Mouse (Mus musculus) hindbrain, embryonic 12.5 days (tissue): ENCODE measurements around the gene Rmnd5a. TPM values are rescaled to one million over a fixed set of nuclear protein-coding genes. Genes with fewer than 3 reads are reported as not detected.

Experiments used
- ATAC-seq: fragments of 200-750 bp; cut with Nextera tagmentation; 2 replicates; pipeline ENCODE4 v1.8.0; 2017; ENCODE audit warnings: moderate TSS enrichment; ENCODE audit not compliant: low FRiP score
- H3K27ac ChIP-seq: fragments of 300-500 bp; sonication (generic); 2 replicates; pipeline ENCODE4 v1.5.1; 2016; ENCODE audit warnings: mild to moderate bottlenecking
- H3K27me3 ChIP-seq: fragments of 300-500 bp; sonication (generic); 2 replicates; pipeline ENCODE4 v1.6.1; 2016; ENCODE audit warnings: mild to moderate bottlenecking
- H3K36me3 ChIP-seq: fragments of 300-500 bp; sonication (generic); 2 replicates; pipeline ENCODE4 v1.6.1; 2016; ENCODE audit warnings: mild to moderate bottlenecking
- H3K4me1 ChIP-seq: fragments of 300-500 bp; sonication (generic); 2 replicates; pipeline ENCODE4 v1.6.1; 2016
- H3K4me2 ChIP-seq: fragments of 300-500 bp; sonication (generic); replicated peaks from 2 replicates; pipeline ENCODE4 v1.6.1; 2016; ENCODE audit warnings: mild to moderate bottlenecking
- H3K4me3 ChIP-seq: fragments of 300-500 bp; sonication (generic); 2 replicates; pipeline ENCODE4 v1.5.1; 2016; ENCODE audit warnings: mild to moderate bottlenecking
- H3K9ac ChIP-seq: fragments of 300-500 bp; sonication (generic); 2 replicates; pipeline ENCODE4 v1.6.1; 2016; ENCODE audit warnings: mild to moderate bottlenecking, moderate library complexity
- H3K9me3 ChIP-seq: fragments of 300-500 bp; sonication (generic); replicated peaks from 2 replicates; pipeline ENCODE4 v1.6.1; 2016; ENCODE audit warnings: mild to moderate bottlenecking
- WGBS: fragments of 180-500 bp; shearing (Covaris S2); methylation state at CpG from one replicate; pipeline ENCODE4 v1.1.7; 2016; 5-methylcytosine and 5-hydroxymethylcytosine counted together
- polyA plus RNA-seq: library from polyadenylated mRNA; unstranded; fragments of >200 nt; fragmentation: Nextera tagmentation; extraction: Ambion mirVana; gene quantifications from 2 replicates; pipeline ENCODE4 v1.2.1, GENCODE M21; 2016

Gene Rmnd5a
- polyA plus RNA-seq, 1 experiment from 2014 or later = 18.4 TPM

GRCm38 (mm10) chr6:71439506-71440216 lies 776 bp downstream of the Rmnd5a start:
- whole genome bisulfite sequencing = under 1% methylated on average over 57 of the region's 62 CpGs
- ATAC-seq = peak; percentile 44; the same call in 1 of the 2 replicates

GRCm38 (mm10) chr6:71438070-71438469 lies 2.4 kb downstream of the Rmnd5a start:
- Histone ChIP-seq H3K27ac (no peak overlapping the region), H3K4me2 (peak overlapping the region; percentile 30), H3K4me3 (no peak overlapping the region), H3K9me3 (no peaks in the 10 kb centered on the region), H3K4me1 (peaks cover 38% of the 10 kb centered on the region), H3K36me3 (no peaks in the 10 kb centered on the region), H3K9ac (peak overlapping the region; percentile 35), H3K27me3 (no peaks in the 10 kb centered on the region)
- WGBS = 77% methylated on average over 1 of the region's 1 CpGs
- ATAC-seq = no peak

More at GRCm38 (mm10) chr6:71439506-71440216, 776 bp downstream of the Rmnd5a start:
- peak overlapping the region; percentile 72 for H3K4me2 ChIP-seq
- H3K9ac ChIP-seq = peak overlapping the region; percentile 94
- H3K4me3 ChIP-seq = peak overlapping the region; percentile 97
- H3K36me3 ChIP-seq = no peaks in the 10 kb centered on the region
- H3K27me3 ChIP-seq = no peaks in the 10 kb centered on the region
- H3K27ac ChIP-seq = peak overlapping the region; percentile 97
- no peaks in the 10 kb centered on the region for H3K9me3 ChIP-seq
- peaks cover 38% of the 10 kb centered on the region for H3K4me1 ChIP-seq

- no peaks in the 10 kb centered on the region for H3K27me3 ChIP-seq
- H3K9ac ChIP-seq = no peak overlapping the region
- H3K4me3 ChIP-seq = no peak overlapping the region
- no peak overlapping the region for H3K27ac ChIP-seq
- no peaks in the 10 kb centered on the region for H3K4me1 ChIP-seq
- H3K36me3 ChIP-seq = peaks cover 21% of the 10 kb centered on the region
- H3K4me2 ChIP-seq = no peak overlapping the region
- H3K9me3 ChIP-seq = no peaks in the 10 kb centered on the region
- no peak for ATAC-seq
- WGBS = 91% methylated on average over 4 of the region's 4 CpGs
Measured at GRCm38 (mm10) chr6:71427996-71428725, 12.3 kb downstream of the Rmnd5a start.

GRCm38 (mm10) chr6:71425681-71426080 lies 14.8 kb downstream of the Rmnd5a start:
- H3K9me3 ChIP-seq = no peaks in the 10 kb centered on the region
- no peak overlapping the region for H3K27ac ChIP-seq
- H3K9ac ChIP-seq = no peak overlapping the region
- H3K4me2 ChIP-seq = no peak overlapping the region
- 96% methylated on average over 6 of the region's 6 CpGs for WGBS
- H3K4me1 ChIP-seq = no peaks in the 10 kb centered on the region
- no peaks in the 10 kb centered on the region for H3K27me3 ChIP-seq
- H3K36me3 ChIP-seq = peaks cover 21% of the 10 kb centered on the region
- H3K4me3 ChIP-seq = no peak overlapping the region
- ATAC-seq = no peak

GRCm38 (mm10) chr6:71423116-71423515 lies 17.3 kb downstream of the Rmnd5a start:
- no peaks in the 10 kb centered on the region for H3K9me3 ChIP-seq
- no peaks in the 10 kb centered on the region for H3K27me3 ChIP-seq
- no peaks in the 10 kb centered on the region for H3K4me1 ChIP-seq
- H3K4me3 ChIP-seq = no peak overlapping the region
- peaks cover 19% of the 10 kb centered on the region for H3K36me3 ChIP-seq
- no peak overlapping the region for H3K9ac ChIP-seq
- WGBS = 95% methylated on average over 3 of the region's 3 CpGs
- no peak overlapping the region for H3K27ac ChIP-seq
- no peak overlapping the region for H3K4me2 ChIP-seq
- no peak for ATAC-seq

GRCm38 (mm10) chr6:71422162-71422561 lies 18.3 kb downstream of the Rmnd5a start:
- Histone ChIP-seq H3K36me3 (peaks cover 10% of the 10 kb centered on the region), H3K9ac (no peak overlapping the region), H3K4me3 (no peak overlapping the region), H3K4me1 (no peaks in the 10 kb centered on the region), H3K27ac (no peak overlapping the region), H3K9me3 (no peaks in the 10 kb centered on the region), H3K27me3 (no peaks in the 10 kb centered on the region), H3K4me2 (no peak overlapping the region)
- no peak for ATAC-seq
- 73% methylated on average over 3 of the region's 3 CpGs for WGBS

GRCm38 (mm10) chr6:71420848-71421247 lies 19.6 kb downstream of the Rmnd5a start:
- H3K36me3 ChIP-seq = 0 out of 2 replicates have a peak, but pooled peaks cover 6% of the 10 kb centered on the region
- no peak for ATAC-seq
- no peak overlapping the region for H3K4me2 ChIP-seq
- no peak overlapping the region for H3K27ac ChIP-seq
- 93% methylated on average over 6 of the region's 6 CpGs for WGBS
- no peaks in the 10 kb centered on the region for H3K4me1 ChIP-seq
- no peaks in the 10 kb centered on the region for H3K27me3 ChIP-seq
- no peak overlapping the region for H3K9ac ChIP-seq
- H3K4me3 ChIP-seq = no peak overlapping the region
- no peaks in the 10 kb centered on the region for H3K9me3 ChIP-seq

GRCm38 (mm10) chr6:71418874-71419273 lies 21.6 kb downstream of the Rmnd5a start:
- no peak for ATAC-seq
- H3K4me3 ChIP-seq = no peak overlapping the region
- no peaks in the 10 kb centered on the region for H3K9me3 ChIP-seq
- no peak overlapping the region for H3K4me2 ChIP-seq
- H3K27me3 ChIP-seq = no peaks in the 10 kb centered on the region
- no peak overlapping the region for H3K9ac ChIP-seq
- no peaks in the 10 kb centered on the region for H3K4me1 ChIP-seq
- 0 out of 2 replicates have a peak, but pooled peaks cover 3% of the 10 kb centered on the region for H3K36me3 ChIP-seq
- WGBS = 91% methylated on average over 3 of the region's 3 CpGs
- no peak overlapping the region for H3K27ac ChIP-seq

- 92% methylated on average over 3 of the region's 3 CpGs for WGBS
- no peaks in the 10 kb centered on the region for H3K9me3 ChIP-seq
- ATAC-seq = no peak
Measured at GRCm38 (mm10) chr6:71415446-71415845, 25.0 kb downstream of the Rmnd5a start.

GRCm38 (mm10) chr6:71414624-71415023 lies 25.8 kb downstream of the Rmnd5a start:
- Histone ChIP-seq H3K27ac (no peak overlapping the region), H3K9me3 (no peaks in the 10 kb centered on the region), H3K4me3 (no peak overlapping the region), H3K27me3 (no peaks in the 10 kb centered on the region), H3K36me3 (peaks cover 18% of the 10 kb centered on the region; the same call in 1 of the 2 replicates), H3K4me2 (no peak overlapping the region), H3K9ac (no peak overlapping the region), H3K4me1 (no peaks in the 10 kb centered on the region)
- WGBS = 93% methylated on average over 4 of the region's 4 CpGs
- ATAC-seq = no peak

More at GRCm38 (mm10) chr6:71415446-71415845, 25.0 kb downstream of the Rmnd5a start:
- Histone ChIP-seq H3K36me3 (peaks cover 18% of the 10 kb centered on the region; the same call in 1 of the 2 replicates), H3K4me3 (no peak overlapping the region), H3K4me1 (no peaks in the 10 kb centered on the region), H3K9ac (no peak overlapping the region), H3K27ac (no peak overlapping the region), H3K27me3 (no peaks in the 10 kb centered on the region), H3K4me2 (no peak overlapping the region)

- no peak overlapping the region for H3K27ac ChIP-seq
- ATAC-seq = no peak
- no peaks in the 10 kb centered on the region for H3K4me1 ChIP-seq
- peaks cover 12% of the 10 kb centered on the region for H3K36me3 ChIP-seq
- H3K4me3 ChIP-seq = no peak overlapping the region
- no peak overlapping the region for H3K9ac ChIP-seq
- H3K9me3 ChIP-seq = no peaks in the 10 kb centered on the region
- WGBS = 86% methylated on average over 4 of the region's 4 CpGs
- H3K4me2 ChIP-seq = no peak overlapping the region
- no peaks in the 10 kb centered on the region for H3K27me3 ChIP-seq
Measured at GRCm38 (mm10) chr6:71398829-71399609, 41.4 kb downstream of the Rmnd5a start.

GRCm38 (mm10) chr6:71396761-71397160 lies 43.7 kb downstream of the Rmnd5a start:
- H3K9ac ChIP-seq = no peak overlapping the region
- WGBS = 91% methylated on average over 6 of the region's 6 CpGs

More at GRCm38 (mm10) chr6:71396761-71397160, 43.7 kb downstream of the Rmnd5a start:
- no peaks in the 10 kb centered on the region for H3K4me1 ChIP-seq
- H3K36me3 ChIP-seq = peaks cover 27% of the 10 kb centered on the region
- no peak overlapping the region for H3K27ac ChIP-seq
- no peak overlapping the region for H3K4me3 ChIP-seq
- H3K27me3 ChIP-seq = no peaks in the 10 kb centered on the region
- no peak for ATAC-seq
- H3K4me2 ChIP-seq = no peak overlapping the region
- no peaks in the 10 kb centered on the region for H3K9me3 ChIP-seq
